Mouse (Mus musculus) stomach, postnatal 0 days (tissue): ENCODE data around the gene Atp2b1. TPM values are rescaled to one million over a fixed set of nuclear protein-coding genes. Genes with fewer than 3 reads are reported as not detected.

Experiments
- ATAC-seq: fragments of 200-750 bp; cut with Nextera tagmentation; 2 replicates; pipeline ENCODE4 v1.8.0; 2017; ENCODE audit not compliant: low FRiP score, low TSS enrichment
- DNase-seq: peaks from one replicate; pipeline ENCODE4 v3.0.0-alpha.2; 2016; ENCODE audit warnings: low spot score
- H3K27ac ChIP-seq: fragments of 300-500 bp; sonication (generic); replicated peaks from 2 replicates; pipeline ENCODE4 v1.5.1; 2014; ENCODE audit warnings: mild to moderate bottlenecking, control low read depth
- H3K27me3 ChIP-seq: fragments of 300-500 bp; sonication (generic); 2 replicates; pipeline ENCODE4 v1.6.1; 2014; ENCODE audit warnings: low read length; ENCODE audit not compliant: control insufficient read depth, insufficient read depth
- H3K36me3 ChIP-seq: fragments of 300-500 bp; sonication (generic); 2 replicates; pipeline ENCODE4 v1.6.1; 2014; ENCODE audit warnings: low read length, mixed read lengths; ENCODE audit not compliant: control insufficient read depth, insufficient read depth
- H3K4me1 ChIP-seq: fragments of 300-500 bp; sonication (generic); replicated peaks from 2 replicates; pipeline ENCODE4 v1.6.1; 2014; ENCODE audit warnings: antibody characterized with exemption; ENCODE audit not compliant: control insufficient read depth, insufficient read depth
- H3K4me2 ChIP-seq: fragments of 300-500 bp; sonication (generic); replicated peaks from 2 replicates; pipeline ENCODE4 v1.6.1; 2014; ENCODE audit warnings: low read depth, mild to moderate bottlenecking, control low read depth, moderate library complexity
- H3K4me3 ChIP-seq: fragments of 300-500 bp; sonication (generic); 2 replicates; pipeline ENCODE4 v1.5.1; 2014; ENCODE audit warnings: low read depth, low read length, control low read depth
- H3K9ac ChIP-seq: fragments of 300-500 bp; sonication (generic); 2 replicates; pipeline ENCODE4 v1.6.1; 2014; ENCODE audit warnings: mild to moderate bottlenecking, low read length, control low read depth, mixed read lengths
- H3K9me3 ChIP-seq: fragments of 300-500 bp; sonication (generic); 2 replicates; pipeline ENCODE4 v1.6.1; 2016; ENCODE audit warnings: low read length; ENCODE audit not compliant: control insufficient read depth
- CTCF ChIP-seq: IDR thresholded peaks from 2 replicates; pipeline ENCODE4 v1.5.1; 2016; ENCODE audit warnings: antibody characterized with exemption, low read depth, mild to moderate bottlenecking, moderate library complexity
- EP300 ChIP-seq: optimal IDR thresholded peaks from 2 replicates; pipeline ENCODE3; 2016; ENCODE audit warnings: antibody characterized with exemption
- WGBS: fragments of 180-500 bp; shearing (Covaris S2); extraction: QIAGEN DNeasy Blood & Tissue Kit; methylation state at CpG from one replicate; pipeline ENCODE4 v1.1.7; 2014; 5-methylcytosine and 5-hydroxymethylcytosine counted together
- polyA plus RNA-seq: library from polyadenylated mRNA; unstranded; fragments of >200 nt; fragmentation: Nextera tagmentation; extraction: Ambion mirVana; gene quantifications from 2 replicates; pipeline ENCODE4 v1.2.1, GENCODE M21; 2015

The Atp2b1 gene
- polyA plus RNA-seq, 1 experiment from 2014 or later, result 99.6 TPM

DNA sequence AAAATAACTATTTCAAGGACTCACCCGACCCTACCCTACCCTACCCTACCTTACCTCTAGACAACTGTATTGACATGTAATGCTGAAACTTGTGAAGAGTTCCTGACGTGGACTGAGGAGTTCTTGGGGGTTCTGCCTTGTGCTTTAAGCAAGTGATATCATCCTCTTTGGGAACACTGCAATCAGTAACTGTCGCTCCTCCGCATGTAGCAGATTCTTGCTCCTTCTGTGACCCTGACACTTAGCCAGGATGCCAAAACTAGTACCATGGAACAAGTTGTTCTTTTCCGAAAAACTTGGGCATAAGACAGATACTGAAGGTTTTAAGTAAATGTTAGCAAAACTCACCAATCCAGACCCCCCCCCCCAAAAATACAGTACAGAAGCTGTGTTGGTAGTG is 97.9 kb downstream of the Atp2b1 start:
- Histone ChIP-seq H3K4me3 (no peak overlapping the region), H3K36me3 (peaks cover 12% of the 10 kb centered on the region), H3K9me3 (no peaks in the 10 kb centered on the region), H3K4me1 (no peaks in the 10 kb centered on the region), H3K27ac (no peak overlapping the region), H3K4me2 (no peak overlapping the region), H3K9ac (no peak overlapping the region), H3K27me3 (no peaks in the 10 kb centered on the region)
- no peak for DNase-seq
- TF ChIP-seq CTCF, result no peak
- TF ChIP-seq EP300, result no peak
- WGBS, result 84% methylated on average over 5 of the region's 5 CpGs
- ATAC-seq, result no peak

DNA sequence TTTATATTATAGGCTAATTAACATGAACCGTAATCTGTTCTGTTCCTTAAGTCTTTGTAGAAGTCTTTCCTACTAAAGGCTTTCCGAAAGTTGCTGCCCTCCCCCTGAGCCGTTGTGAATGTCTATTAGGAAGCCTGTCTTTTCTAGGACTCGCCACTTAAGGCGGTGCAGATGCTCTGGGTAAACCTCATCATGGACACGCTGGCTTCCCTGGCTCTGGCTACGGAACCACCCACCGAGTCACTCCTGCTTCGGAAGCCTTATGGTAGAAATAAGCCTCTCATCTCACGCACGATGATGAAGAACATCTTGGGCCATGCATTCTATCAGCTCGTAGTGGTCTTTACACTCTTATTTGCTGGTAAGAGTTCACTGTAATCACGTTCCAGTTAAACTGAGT is 100.5 kb downstream of the Atp2b1 start:
- H3K36me3 ChIP-seq, result peaks cover 16% of the 10 kb centered on the region
- H3K4me3 ChIP-seq, result no peak overlapping the region
- no peak overlapping the region for H3K9ac ChIP-seq
- TF ChIP-seq EP300, result no peak
- TF ChIP-seq CTCF, result no peak
- H3K9me3 ChIP-seq, result no peaks in the 10 kb centered on the region
- ATAC-seq (no peak), DNase-seq (no peak)
- no peak overlapping the region for H3K4me2 ChIP-seq
- H3K4me1 ChIP-seq, result no peaks in the 10 kb centered on the region
- H3K27me3 ChIP-seq, result no peaks in the 10 kb centered on the region
- no peak overlapping the region for H3K27ac ChIP-seq
- WGBS, result 94% methylated on average over 13 of the region's 13 CpGs

DNA sequence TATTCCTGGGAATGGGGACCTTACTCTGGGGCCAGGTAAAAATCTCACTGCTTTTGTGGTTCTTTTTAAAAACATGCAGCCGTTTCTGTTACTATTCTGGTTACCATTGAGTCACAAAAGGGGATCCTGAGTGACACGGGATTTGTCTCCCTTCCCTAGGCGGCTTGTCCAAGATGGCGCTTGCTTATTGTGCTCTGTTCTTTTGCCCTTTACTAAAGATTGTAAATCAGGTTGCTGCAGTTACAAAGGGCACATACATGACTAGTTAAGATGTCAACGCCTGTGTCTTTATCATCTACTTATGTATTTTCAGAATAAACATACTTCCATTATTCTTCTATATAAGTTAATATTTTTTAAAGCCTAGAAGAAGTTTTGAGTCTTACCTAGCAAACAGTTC is 102.8 kb downstream of the Atp2b1 start:
- 90% methylated on average over 5 of the region's 5 CpGs for WGBS
- peaks cover 14% of the 10 kb centered on the region for H3K36me3 ChIP-seq

DNA sequence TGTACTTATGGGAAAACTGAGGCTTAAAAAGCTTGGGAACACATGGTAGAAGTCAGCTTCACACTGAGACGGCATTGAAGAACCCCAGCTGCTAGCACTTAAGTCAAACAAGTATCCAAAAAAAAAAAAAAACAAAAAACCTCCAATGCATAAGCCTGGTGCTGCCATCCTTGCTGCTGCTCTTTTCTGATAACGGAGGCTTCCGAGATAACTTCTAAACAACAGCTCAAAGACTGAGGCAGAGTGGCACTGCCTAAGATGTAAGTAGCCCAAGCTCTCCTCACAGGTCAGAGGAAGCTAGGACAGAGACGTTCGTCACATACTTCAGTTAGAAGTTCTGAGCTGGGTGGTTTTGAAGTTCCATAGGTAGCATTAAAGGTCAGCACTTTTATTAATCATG is 113.3 kb downstream of the Atp2b1 start:
- no peak for DNase-seq
- Histone ChIP-seq H3K27me3 (no peaks in the 10 kb centered on the region), H3K9me3 (no peaks in the 10 kb centered on the region), H3K36me3 (no peaks in the 10 kb centered on the region), H3K4me1 (no peaks in the 10 kb centered on the region), H3K27ac (no peak overlapping the region), H3K4me3 (no peak overlapping the region), H3K9ac (no peak overlapping the region), H3K4me2 (no peak overlapping the region)
- WGBS, result 75% methylated on average over 5 of the region's 5 CpGs
- no peak for TF ChIP-seq EP300
- no peak for TF ChIP-seq CTCF
- no peak for ATAC-seq

More for the DNA sequence above, 102.8 kb downstream of the Atp2b1 start:
- no peak for TF ChIP-seq CTCF
- TF ChIP-seq EP300, result no peak
- no peaks in the 10 kb centered on the region for H3K4me1 ChIP-seq
- no peak overlapping the region for H3K4me2 ChIP-seq
- ATAC-seq (no peak), DNase-seq (no peak)
- no peak overlapping the region for H3K9ac ChIP-seq
- H3K4me3 ChIP-seq, result no peak overlapping the region
- no peaks in the 10 kb centered on the region for H3K27me3 ChIP-seq
- no peak overlapping the region for H3K27ac ChIP-seq
- H3K9me3 ChIP-seq, result no peaks in the 10 kb centered on the region

DNA sequence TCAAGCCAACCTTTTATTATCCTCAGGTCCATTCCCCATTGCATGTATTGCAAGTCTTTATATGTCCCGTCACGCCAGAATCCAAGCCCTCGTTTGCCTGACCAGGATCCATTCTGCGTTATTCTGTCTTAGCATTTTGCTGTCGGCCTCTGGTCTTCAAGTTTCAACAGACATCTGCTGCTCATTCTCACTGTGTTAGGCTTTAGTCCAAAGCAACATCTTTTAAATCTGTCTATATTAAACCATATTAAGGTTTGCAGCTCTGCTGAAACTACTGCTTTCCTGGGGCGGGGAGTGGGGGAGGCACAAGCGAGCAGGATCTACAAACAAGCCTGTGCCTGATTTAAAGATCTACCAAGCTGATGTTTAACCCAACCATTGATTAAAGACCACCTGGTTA is 115.6 kb downstream of the Atp2b1 start:
- H3K4me1 ChIP-seq, result no peaks in the 10 kb centered on the region
- no peak overlapping the region for H3K27ac ChIP-seq
- H3K27me3 ChIP-seq, result no peaks in the 10 kb centered on the region
- TF ChIP-seq CTCF (no peak), EP300 (no peak)
- H3K9ac ChIP-seq, result no peak overlapping the region
- WGBS, result 62% methylated on average over 7 of the region's 7 CpGs
- no peaks in the 10 kb centered on the region for H3K36me3 ChIP-seq
- no peaks in the 10 kb centered on the region for H3K9me3 ChIP-seq
- no peak overlapping the region for H3K4me2 ChIP-seq
- no peak for DNase-seq
- no peak overlapping the region for H3K4me3 ChIP-seq
- no peak for ATAC-seq

DNA sequence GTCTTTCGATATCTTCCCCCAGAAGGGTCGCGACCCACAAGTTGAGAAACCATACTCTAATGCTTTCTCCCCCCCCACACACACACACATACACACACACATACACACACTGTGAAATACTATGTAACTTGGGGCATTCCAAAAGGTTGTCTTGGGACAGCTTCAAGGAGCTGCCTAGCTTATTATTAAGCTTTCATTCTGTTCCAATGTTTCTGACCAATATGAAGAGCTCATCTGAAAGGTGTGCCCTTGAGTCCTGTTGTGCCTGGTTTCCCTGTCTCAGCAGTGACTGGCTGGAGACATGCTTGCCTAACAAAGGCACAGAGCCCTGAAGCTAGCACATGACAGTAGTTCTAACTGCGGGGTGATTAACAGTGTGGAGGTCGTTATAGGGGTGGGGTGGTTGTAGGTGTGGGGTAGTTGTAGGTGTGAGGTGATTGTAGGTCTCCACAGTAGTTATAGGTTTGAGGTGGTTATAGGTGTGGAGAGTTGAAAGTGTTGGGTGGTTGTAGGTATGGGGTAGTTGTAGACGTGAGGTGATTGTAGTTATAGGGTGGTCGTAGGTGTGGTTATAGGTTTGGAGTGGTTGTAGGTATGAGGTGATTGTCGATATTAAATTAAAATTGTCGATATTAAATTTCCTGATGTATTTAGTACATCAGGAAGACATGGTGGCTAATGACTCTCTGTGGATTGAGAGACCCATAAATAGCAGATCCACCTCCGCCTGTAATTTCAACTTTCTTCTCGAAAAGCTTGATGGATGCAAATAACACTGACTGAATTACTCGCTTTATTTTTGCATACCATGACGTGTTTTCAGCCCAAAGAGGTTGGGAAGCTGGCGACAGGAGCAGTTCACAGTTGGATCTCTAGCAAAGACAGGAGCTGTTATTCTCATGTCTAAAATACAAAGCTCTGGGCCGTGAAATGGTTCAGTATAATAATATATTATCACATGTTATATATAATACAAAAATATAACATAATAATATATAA is 119.9 kb downstream of the Atp2b1 start:
- H3K4me1 ChIP-seq, result 0 out of 2 replicates have a peak, but pooled peaks cover 2% of the 10 kb centered on the region
- WGBS, result 94% methylated on average over 15 of the region's 15 CpGs
- ATAC-seq, result no peak
- no peak for DNase-seq
- no peak overlapping the region for H3K27ac ChIP-seq
- no peaks in the 10 kb centered on the region for H3K36me3 ChIP-seq
- no peak overlapping the region for H3K4me3 ChIP-seq
- H3K4me2 ChIP-seq, result no peak overlapping the region
- TF ChIP-seq CTCF (no peak), EP300 (no peak)
- no peaks in the 10 kb centered on the region for H3K9me3 ChIP-seq
- H3K27me3 ChIP-seq, result no peaks in the 10 kb centered on the region
- no peak overlapping the region for H3K9ac ChIP-seq
